Mouse (Mus musculus) monocyte, adult 2 months (primary cell): ENCODE measurements around the gene Cfap299.

Experiments
- DNase-seq, 2 experiments: peaks; one replicate each; pipeline ENCODE4 v3.0.0; 2022; ENCODE audit warnings: low spot score in 2 of 2, low read depth in 1 of 2

Cfap299 gene

DNA sequence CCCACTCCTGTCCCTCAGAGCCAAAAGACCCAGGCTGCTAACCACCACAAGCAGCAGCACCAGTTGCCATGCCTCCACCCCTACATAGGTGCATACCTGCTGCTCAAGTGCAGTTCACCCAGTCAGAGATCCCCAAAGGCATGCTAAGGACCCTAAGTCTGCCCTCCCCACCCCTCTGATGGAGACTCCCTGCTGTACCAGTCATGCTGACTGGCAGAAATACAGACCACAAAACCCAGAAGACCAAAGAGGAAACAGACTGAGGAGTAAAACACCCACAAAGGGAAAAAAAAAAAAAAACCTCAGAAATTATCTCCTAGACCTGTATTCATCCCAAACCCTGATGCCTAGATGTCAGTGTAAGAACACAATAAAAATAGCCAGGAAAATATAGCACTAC lies 256.8 kb downstream of the Cfap299 start:
- no peak for DNase-seq

DNA sequence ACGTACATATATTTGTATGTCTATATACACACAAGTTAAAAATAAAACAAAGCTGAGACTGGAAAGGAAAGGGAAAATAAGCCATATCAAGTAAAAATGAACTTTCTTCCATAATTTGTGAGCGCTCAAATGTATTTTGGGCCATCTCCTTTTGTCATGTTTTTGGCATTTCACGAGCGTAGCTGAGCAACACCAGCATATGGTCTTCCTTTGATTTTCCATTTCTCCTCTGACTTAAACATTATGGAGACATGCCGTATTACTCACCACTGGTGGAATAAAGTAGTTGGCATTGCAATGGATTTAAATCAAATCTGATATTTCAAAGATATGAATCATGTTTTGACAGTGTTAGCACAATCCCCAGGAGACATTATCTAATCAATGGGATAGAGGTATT lies 284.4 kb downstream of the Cfap299 start:
- DNase-seq: no peak

DNA sequence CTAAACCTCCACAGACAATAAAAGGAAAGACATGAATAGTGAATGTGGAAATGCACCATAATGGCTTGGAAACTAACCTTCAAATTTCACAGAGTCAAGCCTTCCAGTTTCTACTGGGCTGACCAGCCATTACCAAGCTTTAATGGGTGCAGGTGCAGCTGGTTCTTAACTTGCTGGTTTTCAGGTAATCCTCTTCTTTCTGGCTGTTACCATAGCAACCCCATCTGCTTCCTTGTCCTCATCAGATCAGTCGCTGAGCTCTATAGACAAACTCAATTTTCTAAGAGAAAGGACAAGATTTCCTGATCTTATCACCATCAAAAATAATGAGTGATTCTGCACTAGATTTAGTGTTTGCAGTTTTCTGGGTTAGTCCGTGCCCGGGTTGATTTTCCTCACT lies 287.8 kb downstream of the Cfap299 start:
- DNase-seq: no peak

DNA sequence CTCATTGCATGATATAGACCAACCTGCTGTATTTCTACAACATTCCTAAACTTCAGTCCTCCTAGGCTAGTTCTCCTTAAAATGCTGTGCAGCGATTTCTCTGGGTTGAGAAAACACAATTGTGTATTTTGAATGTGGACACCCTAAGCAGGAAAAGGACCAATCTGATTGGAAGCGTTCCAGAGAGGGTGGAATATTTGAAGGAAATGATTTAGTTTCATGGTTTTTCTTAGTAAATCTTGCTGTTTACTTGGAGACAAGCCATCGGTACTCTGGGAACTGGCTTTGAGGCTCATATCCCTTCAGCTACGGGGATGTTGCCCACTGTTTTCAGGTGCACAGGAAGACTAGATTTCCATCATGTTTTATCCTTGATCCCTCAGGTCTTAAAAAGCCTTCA lies 288.3 kb downstream of the Cfap299 start:
- no peak for DNase-seq

DNA sequence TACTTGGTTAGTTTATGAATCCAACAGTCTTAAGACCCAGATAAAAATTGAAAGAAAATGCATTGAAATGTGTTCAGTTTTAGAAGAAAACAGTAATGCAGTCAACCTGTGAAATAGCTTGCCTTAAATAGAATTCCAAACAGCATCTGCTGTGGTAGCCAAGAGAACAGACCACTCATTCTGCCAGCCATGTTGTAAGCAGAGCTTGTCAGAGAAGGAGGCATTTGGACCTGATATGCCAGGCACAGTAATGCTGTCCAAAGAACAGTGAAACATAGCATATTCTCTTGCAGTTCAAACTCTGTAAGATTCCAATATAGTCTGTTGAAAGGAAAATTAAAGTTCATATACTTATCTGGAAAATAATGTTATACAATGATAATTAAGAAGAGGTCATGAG lies 321.2 kb downstream of the Cfap299 start:
- DNase-seq: no peak

DNA sequence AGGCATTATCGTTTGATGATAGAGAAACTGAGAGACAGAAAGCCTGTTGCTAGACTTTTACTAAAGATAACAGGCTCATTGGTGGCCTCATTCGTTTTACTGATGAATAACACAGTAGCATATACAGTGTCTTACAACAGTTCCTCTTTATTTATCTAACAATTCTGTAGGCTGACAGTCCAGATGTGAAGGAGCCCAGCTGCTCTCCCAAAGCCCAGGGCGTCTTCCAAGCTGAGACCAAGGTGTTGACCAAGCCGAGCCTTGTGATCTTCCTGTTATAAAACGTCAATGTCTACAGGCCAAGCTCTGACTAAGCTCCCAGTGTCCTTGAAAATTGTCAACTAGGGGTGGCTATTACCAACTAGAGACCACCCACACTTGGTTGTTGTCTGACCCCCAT lies 321.9 kb downstream of the Cfap299 start:
- DNase-seq: no peak

DNA sequence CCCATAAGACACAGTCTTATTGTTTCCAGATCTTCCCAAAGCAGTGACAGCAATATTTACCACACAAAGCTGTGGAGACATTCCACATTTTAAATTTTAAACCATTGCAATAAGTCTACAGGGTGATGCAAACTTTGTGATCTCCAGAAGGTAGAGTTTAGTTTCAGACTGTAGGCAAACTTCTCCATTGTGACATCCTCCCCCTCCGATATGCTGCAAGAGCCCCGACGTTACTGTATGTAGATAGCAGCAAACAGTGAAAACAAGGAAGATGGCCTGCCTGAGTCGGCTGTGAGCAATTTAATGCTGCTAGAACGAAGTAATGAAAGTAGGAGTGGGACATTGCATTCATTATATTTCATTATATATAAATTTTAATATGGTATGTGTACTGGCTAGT lies 359.1 kb downstream of the Cfap299 start:
- no peak for DNase-seq

DNA sequence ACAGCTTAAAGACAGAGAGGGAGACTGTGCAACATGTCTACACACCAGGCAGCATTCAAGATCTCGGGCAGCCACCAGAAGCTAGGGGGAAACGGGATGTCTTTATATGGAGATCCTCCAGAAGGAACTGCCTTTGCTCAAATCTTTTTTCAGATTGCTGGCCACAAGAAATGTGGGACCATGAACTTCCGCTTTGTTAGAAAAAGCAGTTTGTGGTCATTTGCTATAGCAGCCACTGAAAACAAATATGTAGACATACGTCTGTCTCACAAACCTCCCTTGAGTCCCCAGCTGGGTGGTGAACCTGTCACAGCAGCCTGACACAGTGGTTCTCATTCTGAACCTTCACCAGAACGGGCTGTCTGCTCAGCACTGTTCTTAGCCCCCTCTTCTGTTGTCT lies 363.0 kb downstream of the Cfap299 start:
- DNase-seq: peak in 1 of 2 experiments; percentile 27

DNA sequence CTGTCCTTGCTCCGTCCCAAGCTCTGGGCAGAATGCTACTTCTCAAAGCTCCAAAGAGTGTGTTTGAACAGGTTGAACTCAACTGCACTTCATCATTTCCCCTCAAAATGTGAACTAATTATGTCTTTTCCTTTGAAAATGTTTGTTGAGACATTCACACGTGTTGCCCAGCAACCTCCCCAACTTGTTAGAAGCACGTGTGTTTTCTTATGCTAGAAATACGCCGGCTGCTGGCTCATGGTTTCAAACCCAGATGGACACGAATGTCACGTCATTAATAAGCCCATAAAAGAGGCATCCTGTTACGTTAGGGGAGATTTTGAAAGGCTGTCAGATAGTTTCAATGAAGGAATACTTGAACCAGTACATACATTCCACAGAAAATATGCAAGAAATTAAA lies 367.2 kb downstream of the Cfap299 start:
- DNase-seq: no peak

DNA sequence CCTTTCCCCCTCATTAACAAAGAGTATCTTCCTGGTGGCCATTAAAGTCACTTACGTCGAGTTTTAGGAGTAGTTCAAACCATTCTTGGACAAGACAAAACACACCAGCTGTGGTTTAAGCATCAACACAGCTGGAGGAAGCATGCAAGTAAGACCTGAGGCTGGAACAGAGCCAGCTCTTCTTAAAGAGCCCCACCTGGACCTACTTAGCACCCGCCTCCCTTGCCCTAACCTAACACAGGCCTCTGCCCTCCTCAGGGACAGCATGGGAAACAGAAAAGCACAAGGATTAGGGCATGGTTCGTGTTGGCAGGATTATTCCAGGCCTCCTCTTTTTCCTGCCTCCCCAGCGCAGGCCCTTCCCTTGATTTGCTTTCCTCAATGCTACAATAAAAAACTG lies 374.9 kb downstream of the Cfap299 start:
- DNase-seq: no peak

DNA sequence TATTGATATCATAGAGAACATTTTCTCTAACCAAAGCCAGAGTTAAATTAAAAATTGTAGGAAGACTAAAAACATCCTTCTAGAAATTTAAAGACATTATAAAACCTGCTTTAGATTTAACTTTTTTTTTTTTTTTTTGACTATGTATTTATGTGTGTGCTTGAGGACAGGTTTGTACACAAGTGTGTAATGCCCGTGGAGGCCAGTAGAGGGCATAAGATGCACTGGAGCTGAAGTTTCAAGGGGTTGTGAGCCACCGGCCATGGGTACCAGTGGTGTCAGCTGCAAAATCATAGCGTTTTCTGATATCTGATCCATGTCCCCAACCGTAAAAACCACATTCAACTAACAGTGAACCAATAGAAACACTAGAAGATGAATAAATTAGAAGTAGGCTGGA lies 377.5 kb downstream of the Cfap299 start:
- no peak for DNase-seq

DNA sequence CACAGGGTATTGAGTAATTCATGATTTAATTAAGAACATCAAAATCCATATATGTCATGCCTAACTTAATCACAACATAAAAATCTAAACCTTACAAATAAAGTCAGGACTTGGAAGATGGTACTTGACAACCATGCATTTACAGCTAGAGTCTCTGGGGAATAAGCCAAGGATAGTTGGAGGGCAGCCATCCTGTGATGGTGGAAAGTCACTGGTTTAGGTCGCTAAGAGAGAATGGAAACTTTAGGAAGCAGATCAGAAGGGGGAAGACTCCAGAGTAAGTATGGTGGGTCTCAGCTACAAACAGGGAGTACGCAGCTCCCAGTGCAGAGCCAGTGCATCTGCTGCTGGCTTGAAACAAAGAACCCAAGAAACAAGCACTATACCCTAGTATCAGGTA lies 386.3 kb downstream of the Cfap299 start:
- DNase-seq: no peak

DNA sequence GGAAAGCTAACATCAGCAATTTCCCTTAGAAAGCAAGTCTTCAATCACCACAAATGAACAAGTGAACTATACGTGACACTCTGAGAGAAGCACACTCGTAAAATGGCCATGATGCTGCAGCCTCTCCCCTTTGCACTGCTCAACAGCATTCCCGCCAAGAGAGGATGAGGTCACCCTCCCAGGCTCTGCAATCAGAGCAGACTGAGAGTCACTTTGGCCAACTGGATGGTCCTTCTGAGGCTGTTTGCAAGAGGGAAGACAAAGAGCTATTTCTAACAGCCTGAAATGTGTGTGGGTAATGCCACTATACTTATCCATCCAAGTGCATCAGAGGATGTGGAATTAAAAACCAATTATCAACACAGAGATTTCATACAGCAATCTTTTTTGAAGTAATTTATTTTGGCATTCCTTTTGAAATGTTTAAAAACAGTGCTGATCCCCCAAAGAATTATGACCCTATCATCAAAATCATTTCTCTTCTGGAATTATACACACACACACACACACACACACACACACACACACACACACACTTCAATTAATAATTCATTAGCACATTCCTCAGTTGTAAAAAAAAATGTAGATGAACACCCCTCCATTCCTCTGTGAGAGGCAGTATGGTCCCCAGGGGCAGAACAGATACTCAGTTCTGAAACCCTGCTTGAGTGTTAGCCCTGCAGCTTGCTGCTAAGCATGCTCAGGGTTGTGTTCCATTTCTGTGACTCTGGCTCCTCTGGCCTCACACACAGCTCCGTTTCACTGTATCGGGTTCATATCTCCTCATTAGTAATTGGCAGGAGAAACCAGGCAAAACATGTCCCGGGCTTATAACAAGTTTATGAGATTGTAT lies 403.3 kb downstream of the Cfap299 start:
- no peak for DNase-seq

DNA sequence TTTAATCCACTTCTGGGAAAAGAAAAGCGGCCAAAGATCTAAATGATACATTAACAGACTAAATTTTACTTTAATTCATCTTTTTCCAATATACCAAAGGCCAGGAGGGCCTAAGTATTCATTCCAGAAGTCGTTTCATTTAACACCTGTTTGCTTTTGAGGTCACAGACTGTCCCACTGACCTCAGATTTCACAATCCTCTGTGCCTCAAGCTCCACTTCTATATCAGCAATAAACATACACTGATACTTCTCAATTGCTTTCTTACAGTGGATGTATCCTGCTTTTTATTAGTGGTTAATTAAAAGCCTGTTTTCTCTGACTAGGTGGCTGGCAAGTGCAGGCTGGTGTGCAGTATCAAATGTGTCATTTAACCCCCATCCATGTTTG lies 403.9 kb downstream of the Cfap299 start:
- no peak for DNase-seq

DNA sequence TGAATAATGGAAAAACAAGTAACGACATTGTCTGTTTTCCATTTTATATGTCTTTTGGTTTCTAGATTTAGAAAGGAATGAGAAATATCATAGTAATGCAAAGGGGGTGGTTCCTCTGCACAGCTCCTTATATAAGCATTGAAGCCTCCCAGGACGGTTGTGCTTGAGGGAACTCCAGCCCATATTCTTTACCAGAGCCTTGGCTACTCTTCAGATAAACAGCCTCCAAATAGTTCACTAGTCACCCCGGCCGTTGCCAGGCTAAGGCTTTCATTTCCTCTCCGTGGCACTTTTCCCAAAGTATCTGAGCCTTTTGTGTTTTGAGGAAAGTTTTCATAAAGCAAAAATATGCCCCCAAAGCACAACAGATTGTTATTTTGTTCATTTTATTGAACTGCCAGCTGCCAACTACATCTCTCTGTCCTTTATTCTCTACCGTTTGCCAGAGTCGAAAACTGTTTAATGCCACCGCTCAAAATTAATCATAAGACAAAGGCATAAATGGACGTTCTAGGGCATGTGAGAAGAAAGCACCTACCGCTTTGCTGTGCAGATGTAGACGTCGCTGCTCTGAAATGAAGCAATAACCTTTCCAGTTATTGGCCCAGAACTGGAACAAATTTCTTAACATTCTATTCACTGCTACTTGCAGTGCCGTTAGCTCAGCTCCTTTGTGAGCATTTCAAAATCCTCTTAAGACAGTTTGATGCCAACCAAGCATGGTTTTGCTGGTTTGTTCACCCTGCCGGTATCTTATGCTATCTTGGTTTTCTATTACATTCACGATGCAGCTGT lies 433.0 kb downstream of the Cfap299 start:
- DNase-seq: no peak

DNA sequence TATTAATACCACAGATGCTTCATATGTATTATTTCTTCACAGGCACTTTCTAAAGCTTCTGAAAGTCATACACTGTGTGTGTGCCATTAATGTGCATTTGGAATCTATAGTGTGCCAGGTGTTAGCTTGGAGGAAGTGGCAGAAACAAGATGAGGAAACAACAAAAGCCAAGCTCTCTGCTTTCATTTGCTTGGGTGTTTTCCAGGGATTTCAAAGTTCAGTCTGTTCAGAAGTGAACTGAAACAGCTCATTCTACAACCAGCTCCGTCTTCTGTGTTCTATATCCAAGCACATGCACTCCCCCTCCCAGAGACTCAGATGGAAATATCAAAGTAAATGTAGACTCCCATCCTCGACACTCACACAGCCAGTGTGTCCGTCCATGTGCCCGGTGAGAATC lies 449.5 kb downstream of the Cfap299 start:
- DNase-seq: no peak

DNA sequence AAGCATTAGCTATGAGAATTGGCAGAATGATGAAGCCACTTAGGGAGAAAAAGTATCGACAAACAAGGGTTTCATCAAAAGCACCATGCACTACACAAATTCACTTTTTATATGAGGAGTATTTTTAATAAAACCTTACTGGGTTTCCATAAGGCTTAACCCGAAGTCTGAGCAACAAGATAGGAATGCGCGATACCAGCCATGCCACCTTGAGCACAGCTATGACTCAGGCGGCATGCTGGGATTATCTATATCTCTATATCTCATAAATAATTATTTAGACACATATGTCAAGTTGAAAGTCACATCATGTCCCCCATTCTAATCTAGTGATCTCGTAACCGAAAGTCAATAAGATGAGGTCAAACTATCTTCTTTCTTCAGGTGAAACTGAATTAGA lies 453.0 kb downstream of the Cfap299 start:
- DNase-seq: no peak

DNA sequence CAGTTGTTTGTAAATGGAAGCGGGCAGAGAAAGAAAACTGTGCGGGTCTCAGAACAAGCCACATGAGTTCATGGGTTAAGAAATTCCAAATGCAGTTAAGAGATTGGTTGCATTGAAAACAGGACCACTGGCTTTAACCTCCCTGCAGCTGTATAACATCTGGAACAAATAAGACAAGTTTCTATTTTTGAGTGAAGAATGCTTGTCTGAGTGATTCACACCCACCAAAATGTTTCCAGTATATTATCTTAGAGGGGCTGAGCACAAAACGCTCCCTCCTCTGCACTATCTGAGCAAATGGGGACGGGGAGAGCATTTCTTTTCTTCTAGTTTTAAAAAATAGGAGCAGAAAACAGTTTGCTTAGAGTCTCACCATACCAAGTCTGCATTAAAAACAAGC lies 458.6 kb downstream of the Cfap299 start:
- DNase-seq: no peak

DNA sequence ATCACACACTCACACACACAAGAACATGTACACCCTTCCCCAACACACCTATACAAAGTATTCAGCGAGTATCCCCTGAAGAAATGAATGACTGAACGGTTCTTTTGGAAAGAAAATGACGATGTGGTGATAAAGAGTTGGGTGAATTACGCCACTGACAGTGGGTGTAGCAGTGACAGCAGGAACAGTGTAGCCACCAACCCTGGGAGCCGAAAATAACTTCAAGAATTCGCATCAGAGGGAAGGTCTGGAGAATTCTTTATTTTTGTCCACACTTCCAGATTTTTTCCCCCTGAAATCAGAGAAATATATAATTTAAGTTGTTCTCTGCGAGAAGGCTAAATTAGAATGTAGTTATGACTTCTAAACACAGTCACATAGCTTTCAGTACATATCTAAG lies 459.5 kb downstream of the Cfap299 start:
- no peak for DNase-seq

DNA sequence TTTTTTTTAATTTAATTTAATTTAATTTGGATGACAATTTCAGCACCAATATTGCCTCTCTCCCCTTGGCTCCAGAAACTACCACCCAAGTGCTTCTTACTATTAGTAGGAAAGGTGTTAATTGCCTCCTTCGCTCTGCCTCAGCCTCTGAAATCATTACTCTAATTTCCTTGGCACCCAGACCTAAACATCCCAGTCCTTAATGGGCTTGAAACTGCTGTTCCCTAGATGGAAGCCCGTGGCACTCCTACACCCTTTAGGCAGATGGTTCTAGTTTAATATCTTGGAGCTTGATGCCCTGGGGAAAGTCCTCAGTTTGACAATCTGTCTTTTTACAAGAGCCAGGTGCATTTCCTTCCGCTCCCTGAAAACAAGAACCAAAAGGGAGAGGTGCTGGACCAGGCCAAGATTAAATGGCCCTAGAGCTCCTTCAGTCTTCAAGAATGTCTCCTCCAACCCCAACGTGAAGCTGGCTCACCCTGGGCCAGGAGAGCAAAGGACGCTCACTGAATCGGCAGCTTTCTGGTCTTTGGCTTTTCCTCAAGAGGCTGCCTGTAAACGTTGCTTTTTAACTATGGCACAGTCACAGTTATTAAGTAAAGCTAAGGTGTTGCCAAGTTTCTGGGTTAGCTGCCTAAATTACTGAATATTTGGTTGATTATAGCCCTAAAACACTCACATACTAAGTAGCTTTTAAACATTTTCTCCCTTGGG lies 461.9 kb downstream of the Cfap299 start:
- DNase-seq: no peak

DNA sequence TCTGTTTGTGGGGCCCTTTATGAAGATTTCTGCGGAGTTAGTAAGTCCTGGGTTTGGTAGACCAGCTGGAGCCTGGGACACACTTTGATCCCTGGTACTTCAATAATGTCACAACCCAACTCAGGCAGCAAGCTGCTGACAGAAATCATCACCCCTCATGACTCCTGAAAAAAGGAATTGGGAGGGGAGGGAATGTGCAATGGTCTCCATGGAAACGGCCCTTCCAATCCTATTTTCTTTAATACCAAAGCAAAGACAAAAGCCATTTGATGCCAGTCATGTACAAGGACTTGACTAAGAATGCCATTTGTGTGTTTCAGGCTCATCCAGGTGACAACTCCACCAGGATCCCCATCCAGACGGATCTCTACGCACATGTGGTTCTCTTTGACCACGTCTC lies 472.4 kb downstream of the Cfap299 start:
- DNase-seq: no peak

DNA sequence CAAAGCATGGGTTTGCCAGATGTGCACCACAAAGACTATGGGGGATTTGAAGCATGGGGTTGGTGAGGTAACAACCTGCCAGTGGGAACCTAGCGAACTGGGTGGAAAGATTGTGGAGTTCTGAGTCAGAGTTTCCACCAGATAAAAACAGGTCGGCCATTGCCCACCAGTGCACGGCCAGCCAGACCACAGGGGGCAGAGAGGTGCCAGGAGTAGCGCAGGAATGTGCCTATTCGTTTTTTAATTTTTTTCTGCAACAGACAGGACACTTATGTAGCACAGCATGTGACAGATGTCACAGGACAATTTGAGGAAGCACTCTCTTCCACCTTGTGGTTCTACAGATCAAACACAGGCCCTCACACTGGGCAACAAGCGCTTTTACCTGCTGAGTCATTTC lies 475.7 kb downstream of the Cfap299 start:
- no peak for DNase-seq
